Mouse (Mus musculus) G1E (cell line): ENCODE results near the gene Rgsl1. TPM values are rescaled to one million over a fixed set of nuclear protein-coding genes. Genes with fewer than 3 reads are reported as not detected.

ENCODE experiments used
- ATAC-seq: 2 replicates; pipeline ENCODE4 v1.8.0; 2016; ENCODE audit warnings: mild to moderate bottlenecking; ENCODE audit not compliant: insufficient number of reproducible peaks, poor library complexity, low FRiP score, severe bottlenecking; ENCODE audit errors: extremely low read depth
- DNase-seq: peaks from one replicate; pipeline ENCODE4 v3.0.0; 2012; ENCODE audit warnings: low spot score
- H3K27me3 ChIP-seq: 2 replicates; pipeline ENCODE4 v1.6.1; 2012; ENCODE audit warnings: mild to moderate bottlenecking, low read length, inconsistent platforms; ENCODE audit not compliant: insufficient read depth
- H3K36me3 ChIP-seq: replicated peaks from 2 replicates; pipeline ENCODE3; 2012; ENCODE audit warnings: mild to moderate bottlenecking, inconsistent platforms
- H3K4me1 ChIP-seq: 2 replicates; pipeline ENCODE4 v1.6.1; 2012; ENCODE audit warnings: low read depth, low read length, inconsistent platforms, mixed read lengths; ENCODE audit not compliant: insufficient read depth
- H3K4me3 ChIP-seq: 2 replicates; pipeline ENCODE4 v1.5.1; 2012; ENCODE audit warnings: low read depth, mild to moderate bottlenecking, inconsistent platforms, low read length, moderate library complexity, mixed read lengths
- H3K9me3 ChIP-seq: replicated peaks from 2 replicates; pipeline ENCODE4 v1.6.1; 2012; ENCODE audit warnings: inconsistent platforms
- CTCF ChIP-seq: IDR thresholded peaks from 2 replicates; pipeline ENCODE4 v1.5.1; 2012; ENCODE audit warnings: low read depth, low read length, inconsistent platforms, mixed read lengths
- GATA1 ChIP-seq: IDR thresholded peaks from 2 replicates; pipeline ENCODE4 v1.6.1; 2012; ENCODE audit warnings: borderline replicate concordance, low read length, inconsistent platforms, mixed read lengths
- GATA2 ChIP-seq: IDR thresholded peaks from 2 replicates; pipeline ENCODE4 v1.6.1; 2012; ENCODE audit warnings: low read depth, low read length, inconsistent platforms, borderline replicate concordance
- POLR2AphosphoS5 ChIP-seq: IDR thresholded peaks from 2 replicates; pipeline ENCODE4 v1.6.1; 2012; ENCODE audit warnings: low read depth, low read length, inconsistent platforms; ENCODE audit not compliant: insufficient replicate concordance
- TAL1 ChIP-seq: conservative IDR thresholded peaks from 2 replicates; pipeline ENCODE4 v1.6.1; 2012; ENCODE audit warnings: low read depth, low read length, inconsistent platforms, mixed read lengths
- polyA plus RNA-seq: library from polyadenylated mRNA; stranded (reverse); fragments of >175 nt; gene quantifications from 2 replicates; pipeline ENCODE4 v1.2.3, GENCODE M21; 2012
- total RNA-seq, 2 experiments: library from RNA; stranded (forward) in 1 of 2; stranded (reverse) in 1 of 2; fragments of 200-1000 nt in 1 of 2; fragments of >200 nt in 1 of 2; fragmentation: Nextera tagmentation in 1 of 2; gene quantifications; 2 replicates each; pipeline ENCODE4 v1.2.3; 2014 to 2017

Gene Rgsl1
- total and polyA plus RNA-seq, 3 experiments: 0.16 TPM; not detected in 2

GRCm38 (mm10) chr1:153736096-153736495 lies 107.8 kb downstream of the Rgsl1 start:
- DNase-seq: no peak
- no peaks in the 10 kb centered on the region for H3K36me3 ChIP-seq
- peaks cover 10% of the 10 kb centered on the region; the same call in 1 of the 2 replicates for H3K27me3 ChIP-seq

GRCm38 (mm10) chr1:153734866-153735265 lies 109.1 kb downstream of the Rgsl1 start:
- no peaks in the 10 kb centered on the region for H3K36me3 ChIP-seq
- DNase-seq (no peak), ATAC-seq (no peak)
- TF ChIP-seq GATA2 (no peak), CTCF (no peak), TAL1 (no peak), GATA1 (no peak), POLR2AphosphoS5 (no peak)
- H3K4me3 ChIP-seq: no peak overlapping the region
- H3K4me1 ChIP-seq: no peaks in the 10 kb centered on the region
- H3K27me3 ChIP-seq: peaks cover 8% of the 10 kb centered on the region; the same call in 1 of the 2 replicates
- no peaks in the 10 kb centered on the region for H3K9me3 ChIP-seq

More at GRCm38 (mm10) chr1:153736096-153736495, 107.8 kb downstream of the Rgsl1 start:
- no peak overlapping the region for H3K4me3 ChIP-seq
- TF ChIP-seq POLR2AphosphoS5 (no peak), GATA2 (no peak), CTCF (no peak), GATA1 (no peak), TAL1 (no peak)
- no peaks in the 10 kb centered on the region for H3K9me3 ChIP-seq
- no peak for ATAC-seq
- H3K4me1 ChIP-seq: no peaks in the 10 kb centered on the region

- peaks cover 7% of the 10 kb centered on the region; the same call in 1 of the 2 replicates for H3K27me3 ChIP-seq
- TF ChIP-seq GATA2 (no peak), GATA1 (no peak), CTCF (no peak), TAL1 (no peak), POLR2AphosphoS5 (no peak)
- DNase-seq (no peak), ATAC-seq (no peak)
- H3K4me1 ChIP-seq: no peaks in the 10 kb centered on the region
- no peak overlapping the region for H3K4me3 ChIP-seq
- no peaks in the 10 kb centered on the region for H3K9me3 ChIP-seq
- H3K36me3 ChIP-seq: no peaks in the 10 kb centered on the region
Observed at GRCm38 (mm10) chr1:153733181-153733580, 110.8 kb downstream of the Rgsl1 start.

GRCm38 (mm10) chr1:153730671-153731070 lies 113.3 kb downstream of the Rgsl1 start:
- Histone ChIP-seq H3K36me3 (no peaks in the 10 kb centered on the region), H3K4me1 (no peaks in the 10 kb centered on the region), H3K27me3 (peaks cover 2% of the 10 kb centered on the region; the same call in 1 of the 2 replicates), H3K9me3 (no peaks in the 10 kb centered on the region), H3K4me3 (no peak overlapping the region)
- no peak for ATAC-seq
- DNase-seq: no peak
- TF ChIP-seq POLR2AphosphoS5: no peak
- TF ChIP-seq GATA1: no peak
- TF ChIP-seq CTCF: no peak
- no peak for TF ChIP-seq TAL1
- TF ChIP-seq GATA2: no peak

GRCm38 (mm10) chr1:153729806-153730205 lies 114.1 kb downstream of the Rgsl1 start:
- peaks cover 2% of the 10 kb centered on the region; the same call in 1 of the 2 replicates for H3K27me3 ChIP-seq
- ATAC-seq (no peak), DNase-seq (no peak)
- H3K36me3 ChIP-seq: no peaks in the 10 kb centered on the region
- no peak overlapping the region for H3K4me3 ChIP-seq
- no peaks in the 10 kb centered on the region for H3K4me1 ChIP-seq
- H3K9me3 ChIP-seq: no peaks in the 10 kb centered on the region
- TF ChIP-seq CTCF: no peak
- TF ChIP-seq TAL1: no peak
- no peak for TF ChIP-seq POLR2AphosphoS5

Other genes starting within 250 kb of the Rgsl1 start
- not detected in 2 replicates for gene Rgs8, start 191.1 kb downstream of the Rgsl1 start, total RNA-seq (2014; fragmentation: Nextera tagmentation)
- 0.12 and 0.16 TPM in 2 replicates for gene Rgs8, start 191.1 kb downstream of the Rgsl1 start, total RNA-seq (2017)
- gene Rgs8, start 191.1 kb downstream of the Rgsl1 start, polyA plus RNA-seq: 0.01 TPM in 1 of 2 replicates, not detected in the other
- not detected in 2 replicates for gene Rgs16, start 103.8 kb downstream of the Rgsl1 start, total RNA-seq (2014; fragmentation: Nextera tagmentation)
- not detected in 2 replicates for gene Rgs16, start 103.8 kb downstream of the Rgsl1 start, total RNA-seq (2017)
- not detected in 2 replicates for gene Rgs16, start 103.8 kb downstream of the Rgsl1 start, polyA plus RNA-seq
- 99.4 and 144 TPM in 2 replicates for gene Rnasel, start 94.7 kb downstream of the Rgsl1 start, total RNA-seq (2014; fragmentation: Nextera tagmentation)
- 113 and 118 TPM in 2 replicates for gene Rnasel, start 94.7 kb downstream of the Rgsl1 start, total RNA-seq (2017)
- gene Rnasel, start 94.7 kb downstream of the Rgsl1 start, polyA plus RNA-seq: 4.6 and 4.8 TPM in 2 replicates
- gene Teddm1b, start 30.2 kb upstream of the Rgsl1 start, total RNA-seq (2014; fragmentation: Nextera tagmentation): 0.30 TPM in 1 of 2 replicates, not detected in the other
- gene Teddm1b, start 30.2 kb upstream of the Rgsl1 start, total RNA-seq (2017): 0.05 TPM in 1 of 2 replicates, not detected in the other
- gene Teddm1b, start 30.2 kb upstream of the Rgsl1 start, polyA plus RNA-seq: not detected in 2 replicates
- not detected in 2 replicates for gene Teddm1a, start 47.6 kb upstream of the Rgsl1 start, total RNA-seq (2014; fragmentation: Nextera tagmentation)
- gene Teddm1a, start 47.6 kb upstream of the Rgsl1 start, total RNA-seq (2017): 0.16 and 0.35 TPM in 2 replicates
- gene Teddm1a, start 47.6 kb upstream of the Rgsl1 start, polyA plus RNA-seq: not detected in 2 replicates
- gene Glul, start 55.8 kb upstream of the Rgsl1 start, total RNA-seq (2014; fragmentation: Nextera tagmentation): 143 and 151 TPM in 2 replicates
- 151 and 157 TPM in 2 replicates for gene Glul, start 55.8 kb upstream of the Rgsl1 start, total RNA-seq (2017)
- gene Glul, start 55.8 kb upstream of the Rgsl1 start, polyA plus RNA-seq: 54.0 and 70.2 TPM in 2 replicates
- 0.75 TPM in 1 of 2 replicates, not detected in the other for gene Teddm2, start 56.1 kb upstream of the Rgsl1 start, total RNA-seq (2014; fragmentation: Nextera tagmentation)
- gene Teddm2, start 56.1 kb upstream of the Rgsl1 start, total RNA-seq (2017): 0.06 and 0.44 TPM in 2 replicates
- gene Teddm2, start 56.1 kb upstream of the Rgsl1 start, polyA plus RNA-seq: 0.15 and 0.18 TPM in 2 replicates